Mouse (Mus musculus) forebrain, embryonic 16.5 days (tissue): Measurements from ENCODE around the gene Prom1. TPM values are rescaled to one million over a fixed set of nuclear protein-coding genes. Genes with fewer than 3 reads are reported as not detected.

Experiments
- ATAC-seq: fragments of 200-750 bp; cut with Nextera tagmentation; 2 replicates; pipeline ENCODE4 v1.8.0; 2017; ENCODE audit warnings: mild to moderate bottlenecking, moderate library complexity
- H3K27ac ChIP-seq: fragments of 300-500 bp; sonication (generic); 2 replicates; pipeline ENCODE4 v1.5.1; 2014; ENCODE audit warnings: low read length, control low read depth
- H3K27me3 ChIP-seq: fragments of 300-500 bp; sonication (generic); replicated peaks from 2 replicates; pipeline ENCODE4 v1.6.1; 2014; ENCODE audit warnings: low read length; ENCODE audit not compliant: control insufficient read depth, insufficient read depth
- H3K36me3 ChIP-seq: fragments of 300-500 bp; sonication (generic); 2 replicates; pipeline ENCODE4 v1.6.1; 2014; ENCODE audit not compliant: control insufficient read depth, insufficient read depth
- H3K4me1 ChIP-seq: fragments of 300-500 bp; sonication (generic); replicated peaks from 2 replicates; pipeline ENCODE4 v1.6.1; 2014; ENCODE audit warnings: low read length; ENCODE audit not compliant: control insufficient read depth, insufficient read depth
- H3K4me2 ChIP-seq: fragments of 300-500 bp; sonication (generic); 2 replicates; pipeline ENCODE4 v1.6.1; 2014; ENCODE audit warnings: mild to moderate bottlenecking, low read length, control low read depth
- H3K4me3 ChIP-seq: fragments of 300-500 bp; sonication (generic); replicated peaks from 2 replicates; pipeline ENCODE4 v1.5.1; 2014; ENCODE audit warnings: mild to moderate bottlenecking, low read length, control low read depth
- H3K9ac ChIP-seq: fragments of 300-500 bp; sonication (generic); replicated peaks from 2 replicates; pipeline ENCODE4 v1.6.1; 2014; ENCODE audit warnings: low read depth, low read length, control low read depth
- H3K9me3 ChIP-seq: fragments of 300-500 bp; sonication (generic); 2 replicates; pipeline ENCODE4 v1.6.1; 2016; ENCODE audit warnings: low read length; ENCODE audit not compliant: control insufficient read depth
- WGBS: fragments of 180-500 bp; shearing (Covaris S2); extraction: QIAGEN DNeasy Blood & Tissue Kit; methylation state at CpG from one replicate; pipeline ENCODE4 v1.1.7; 2014; 5-methylcytosine and 5-hydroxymethylcytosine counted together
- polyA plus RNA-seq: library from polyadenylated mRNA; unstranded; fragments of >200 nt; fragmentation: Nextera tagmentation; extraction: Ambion mirVana; gene quantifications from 2 replicates; pipeline ENCODE4 v1.2.1, GENCODE M21; 2015

The Prom1 gene
- polyA plus RNA-seq, 1 experiment from 2014 or later, result 34.5 TPM

- Histone ChIP-seq H3K9ac (no peak overlapping the region), H3K4me3 (no peak overlapping the region), H3K27me3 (no peaks in the 10 kb centered on the region), H3K4me2 (no peak overlapping the region), H3K9me3 (no peaks in the 10 kb centered on the region), H3K27ac (no peak overlapping the region), H3K4me1 (no peaks in the 10 kb centered on the region), H3K36me3 (no peaks in the 10 kb centered on the region)
- 57% methylated on average over 6 of the region's 6 CpGs for WGBS
- ATAC-seq, result no peak
Measured at GRCm38 (mm10) chr5:43990316-43990715, 111.5 kb downstream of the Prom1 start.

- Histone ChIP-seq H3K4me1 (no peaks in the 10 kb centered on the region), H3K27me3 (no peaks in the 10 kb centered on the region), H3K27ac (no peak overlapping the region), H3K4me2 (no peak overlapping the region), H3K9me3 (no peaks in the 10 kb centered on the region), H3K36me3 (no peaks in the 10 kb centered on the region), H3K4me3 (no peak overlapping the region), H3K9ac (no peak overlapping the region)
- ATAC-seq, result no peak
- WGBS, result 84% methylated on average over 5 of the region's 5 CpGs
Measured at GRCm38 (mm10) chr5:43989017-43989416, 112.8 kb downstream of the Prom1 start.

GRCm38 (mm10) chr5:43986212-43986611 lies 115.6 kb downstream of the Prom1 start:
- Histone ChIP-seq H3K36me3 (no peaks in the 10 kb centered on the region), H3K27ac (no peak overlapping the region), H3K4me3 (no peak overlapping the region), H3K4me1 (no peaks in the 10 kb centered on the region), H3K9me3 (no peaks in the 10 kb centered on the region), H3K9ac (no peak overlapping the region), H3K4me2 (no peak overlapping the region), H3K27me3 (no peaks in the 10 kb centered on the region)
- no peak for ATAC-seq

GRCm38 (mm10) chr5:43982896-43983295 lies 118.9 kb downstream of the Prom1 start:
- Histone ChIP-seq H3K27ac (no peak overlapping the region), H3K9me3 (no peaks in the 10 kb centered on the region), H3K36me3 (no peaks in the 10 kb centered on the region), H3K4me1 (no peaks in the 10 kb centered on the region), H3K9ac (no peak overlapping the region), H3K4me2 (no peak overlapping the region), H3K27me3 (no peaks in the 10 kb centered on the region), H3K4me3 (no peak overlapping the region)
- WGBS, result 45% methylated on average over 1 of the region's 1 CpGs
- ATAC-seq, result no peak

GRCm38 (mm10) chr5:43981620-43982019 lies 120.2 kb downstream of the Prom1 start, which contains the start of gene Fgfbp1:
Gene Fgfbp1 (minus strand): TSS chr5:43981779.
- H3K36me3 ChIP-seq, result no peaks in the 10 kb centered on the region
- no peaks in the 10 kb centered on the region for H3K27me3 ChIP-seq
- H3K27ac ChIP-seq, result no peak within 1 kb of the TSS
- H3K4me2 ChIP-seq, result no peak within 1 kb of the TSS
- no peaks in the 10 kb centered on the region for H3K4me1 ChIP-seq
- WGBS, result 52% methylated on average over 4 of the region's 4 CpGs
- ATAC-seq, result no peak
- H3K9ac ChIP-seq, result no peak within 1 kb of the TSS
- no peak within 1 kb of the TSS for H3K4me3 ChIP-seq
- no peaks in the 10 kb centered on the region for H3K9me3 ChIP-seq

- 80% methylated on average over 2 of the region's 2 CpGs for WGBS
Measured at GRCm38 (mm10) chr5:43980397-43980796, 121.4 kb downstream of the Prom1 start.

GRCm38 (mm10) chr5:43976821-43977561 lies 124.8 kb downstream of the Prom1 start:
- no peak overlapping the region for H3K9ac ChIP-seq
- H3K4me3 ChIP-seq, result no peak overlapping the region
- WGBS, result 36% methylated on average over 1 of the region's 1 CpGs
- H3K27ac ChIP-seq, result no peak overlapping the region
- ATAC-seq, result no peak
- no peaks in the 10 kb centered on the region for H3K4me1 ChIP-seq
- no peaks in the 10 kb centered on the region for H3K27me3 ChIP-seq
- H3K36me3 ChIP-seq, result no peaks in the 10 kb centered on the region
- no peaks in the 10 kb centered on the region for H3K9me3 ChIP-seq
- H3K4me2 ChIP-seq, result no peak overlapping the region

More at GRCm38 (mm10) chr5:43980397-43980796, 121.4 kb downstream of the Prom1 start:
- H3K27me3 ChIP-seq, result no peaks in the 10 kb centered on the region
- no peak overlapping the region for H3K9ac ChIP-seq
- no peak overlapping the region for H3K4me2 ChIP-seq
- ATAC-seq, result no peak
- no peak overlapping the region for H3K27ac ChIP-seq
- no peak overlapping the region for H3K4me3 ChIP-seq
- H3K36me3 ChIP-seq, result no peaks in the 10 kb centered on the region
- no peaks in the 10 kb centered on the region for H3K9me3 ChIP-seq
- no peaks in the 10 kb centered on the region for H3K4me1 ChIP-seq

- no peak overlapping the region for H3K4me3 ChIP-seq
- no peaks in the 10 kb centered on the region for H3K9me3 ChIP-seq
- no peaks in the 10 kb centered on the region for H3K36me3 ChIP-seq
- H3K9ac ChIP-seq, result no peak overlapping the region
- 90% methylated on average over 6 of the region's 6 CpGs for whole genome bisulfite sequencing
- no peaks in the 10 kb centered on the region for H3K27me3 ChIP-seq
- H3K4me2 ChIP-seq, result no peak overlapping the region
- no peak overlapping the region for H3K27ac ChIP-seq
- H3K4me1 ChIP-seq, result no peaks in the 10 kb centered on the region
- no peak for ATAC-seq
Measured at GRCm38 (mm10) chr5:43974166-43974565, 127.7 kb downstream of the Prom1 start.

- Histone ChIP-seq H3K4me3 (no peak overlapping the region), H3K27me3 (no peaks in the 10 kb centered on the region), H3K4me1 (no peaks in the 10 kb centered on the region), H3K9ac (no peak overlapping the region), H3K36me3 (no peaks in the 10 kb centered on the region), H3K9me3 (no peaks in the 10 kb centered on the region), H3K4me2 (no peak overlapping the region), H3K27ac (no peak overlapping the region)
- no peak for ATAC-seq
- 89% methylated on average over 2 of the region's 2 CpGs for WGBS
Measured at GRCm38 (mm10) chr5:43971156-43971555, 130.7 kb downstream of the Prom1 start.

GRCm38 (mm10) chr5:43970532-43970931 lies 131.3 kb downstream of the Prom1 start:
- no peak overlapping the region for H3K4me2 ChIP-seq
- no peak overlapping the region for H3K9ac ChIP-seq
- no peaks in the 10 kb centered on the region for H3K36me3 ChIP-seq
- no peak overlapping the region for H3K4me3 ChIP-seq
- H3K4me1 ChIP-seq, result no peaks in the 10 kb centered on the region
- H3K27ac ChIP-seq, result no peak overlapping the region
- H3K27me3 ChIP-seq, result no peaks in the 10 kb centered on the region
- no peaks in the 10 kb centered on the region for H3K9me3 ChIP-seq
- 83% methylated on average over 2 of the region's 2 CpGs for WGBS
- no peak for ATAC-seq
